Mouse (Mus musculus): ENCODE results near the gene Taf9b. TPM values are rescaled to one million over a fixed set of nuclear protein-coding genes. Genes with fewer than 3 reads are reported as not detected.

Gene Taf9b
- total RNA-seq, 2 experiments from 2014 or later: 24.8 to 29.9 TPM

Other genes with a start within 250 kb of the Taf9b start
- 10 to 100 TPM; 17.6 TPM for gene Magt1, start 209.3 kb downstream of the Taf9b start, total RNA-seq (2021)
- gene Cox7b, start 205.5 kb downstream of the Taf9b start, total RNA-seq (2021): 100 to 1,000 TPM; 336 to 348 TPM
- gene Atp7a, start 193.9 kb downstream of the Taf9b start, total RNA-seq (2021): 10 to 100 TPM in 1 of 2 experiments, 1 to 10 TPM in 1; 8.7 to 11.3 TPM
- gene Tlr13, start 78.0 kb downstream of the Taf9b start, total RNA-seq (2021): 1 to 10 TPM; 1.2 to 2.0 TPM
- 100 to 1,000 TPM; 416 to 450 TPM for gene Pgk1, start 34.1 kb downstream of the Taf9b start, total RNA-seq (2021)
- gene Fnd3c2, start 34.2 kb upstream of the Taf9b start, total RNA-seq (2021): not detected